Mouse (Mus musculus): ENCODE measurements around the gene Krtap24-1. TPM values are rescaled to one million over a fixed set of nuclear protein-coding genes. Genes with fewer than 3 reads are reported as not detected.

Gene Krtap24-1
- polyA plus RNA-seq (2012; rRNA removed) (not detected in 2 replicates), polyA plus RNA-seq (2014; fragmentation: Nextera tagmentation; extraction: Ambion mirVana) (not detected in 2 replicates)

GRCm38 (mm10) chr16:88611922-88612321 lies at the start of gene Krtap24-1:
Krtap24-1 (minus strand) TSS chr16:88612279.
- Histone ChIP-seq H3K4me2 (replicated peaks; ENCODE audit: low read depth, low read length, severe bottlenecking) (no peak within 1 kb of the TSS), H3K27me3 (ENCODE audit: control insufficient read depth, insufficient read depth, low read length) (no peaks in the 10 kb centered on the region), H3K4me3 (replicated peaks; ENCODE audit: low read length) (no peak within 1 kb of the TSS), H3K9me3 (ENCODE audit: control insufficient read depth, low read length) (no peaks in the 10 kb centered on the region), H3K9ac (ENCODE audit: low read depth, low read length, severe bottlenecking) (no peak within 1 kb of the TSS), H3K36me3 (ENCODE audit: control insufficient read depth, insufficient read depth, low read length) (no peaks in the 10 kb centered on the region), H3K27ac (replicated peaks; ENCODE audit: low read depth, low read length) (no peak within 1 kb of the TSS), H3K4me1 (ENCODE audit: control insufficient read depth, insufficient read depth, low read length) (no peaks in the 10 kb centered on the region)
- DNase-seq (ENCODE audit: low spot score) (no peak), ATAC-seq (ENCODE audit: low FRiP score, low read depth) (no peak)
- 88% methylated on average over 8 of the region's 8 CpGs for WGBS
- TF ChIP-seq POLR2A (IDR thresholded peaks at IDR 0.05; ENCODE audit: borderline replicate concordance, extremely low read depth, insufficient read depth, insufficient read length) = no peak

GRCm38 (mm10) chr16:88657426-88657825 lies 45.3 kb upstream of the Krtap24-1 start:
- no peak for TF ChIP-seq POLR2A (IDR thresholded peaks at IDR 0.05; ENCODE audit: borderline replicate concordance, extremely low read depth, insufficient read depth, insufficient read length)
- H3K9ac ChIP-seq (ENCODE audit: low read depth, low read length, severe bottlenecking) = no peak overlapping the region
- 63% methylated on average over 1 of the region's 1 CpGs for WGBS
- ATAC-seq (ENCODE audit: low FRiP score, low read depth) = no peak
- H3K4me3 ChIP-seq (replicated peaks; ENCODE audit: low read length) = no peak overlapping the region
- H3K27ac ChIP-seq (replicated peaks; ENCODE audit: low read depth, low read length) = no peak overlapping the region
- no peaks in the 10 kb centered on the region for H3K9me3 ChIP-seq (ENCODE audit: control insufficient read depth, low read length)
- no peak overlapping the region for H3K4me2 ChIP-seq (replicated peaks; ENCODE audit: low read depth, low read length, severe bottlenecking)
- no peak for DNase-seq (ENCODE audit: low spot score)
- H3K4me1 ChIP-seq (ENCODE audit: control insufficient read depth, insufficient read depth, low read length) = no peaks in the 10 kb centered on the region
- H3K27me3 ChIP-seq (ENCODE audit: control insufficient read depth, insufficient read depth, low read length) = no peaks in the 10 kb centered on the region
- no peaks in the 10 kb centered on the region for H3K36me3 ChIP-seq (ENCODE audit: control insufficient read depth, insufficient read depth, low read length)

GRCm38 (mm10) chr16:88651952-88652351 lies 39.9 kb upstream of the Krtap24-1 start:
- no peak for TF ChIP-seq POLR2A (IDR thresholded peaks at IDR 0.05; ENCODE audit: borderline replicate concordance, extremely low read depth, insufficient read depth, insufficient read length)
- H3K27ac ChIP-seq (replicated peaks; ENCODE audit: low read depth, low read length) = no peak overlapping the region
- no peaks in the 10 kb centered on the region for H3K4me1 ChIP-seq (ENCODE audit: control insufficient read depth, insufficient read depth, low read length)
- ATAC-seq (ENCODE audit: low FRiP score, low read depth) = no peak
- H3K9me3 ChIP-seq (ENCODE audit: control insufficient read depth, low read length) = no peaks in the 10 kb centered on the region
- no peaks in the 10 kb centered on the region for H3K27me3 ChIP-seq (ENCODE audit: control insufficient read depth, insufficient read depth, low read length)
- WGBS = 67% methylated on average over 2 of the region's 2 CpGs
- no peak overlapping the region for H3K4me2 ChIP-seq (replicated peaks; ENCODE audit: low read depth, low read length, severe bottlenecking)
- no peaks in the 10 kb centered on the region for H3K36me3 ChIP-seq (ENCODE audit: control insufficient read depth, insufficient read depth, low read length)
- no peak overlapping the region for H3K4me3 ChIP-seq (replicated peaks; ENCODE audit: low read length)
- no peak for DNase-seq (ENCODE audit: low spot score)
- H3K9ac ChIP-seq (ENCODE audit: low read depth, low read length, severe bottlenecking) = no peak overlapping the region

- DNase-seq (ENCODE audit: low spot score) = no peak
- WGBS = 52% methylated on average over 1 of the region's 1 CpGs
Observed at GRCm38 (mm10) chr16:88651082-88651481, 39.0 kb upstream of the Krtap24-1 start.

GRCm38 (mm10) chr16:88647358-88647846 lies 35.3 kb upstream of the Krtap24-1 start, which contains the start of gene Krtap26-1:
Krtap26-1 (minus strand) TSS chr16:88647796.
- Histone ChIP-seq H3K27me3 (ENCODE audit: control insufficient read depth, insufficient read depth, low read length) (no peaks in the 10 kb centered on the region), H3K36me3 (ENCODE audit: control insufficient read depth, insufficient read depth, low read length) (no peaks in the 10 kb centered on the region)

More at GRCm38 (mm10) chr16:88651082-88651481, 39.0 kb upstream of the Krtap24-1 start:
- Histone ChIP-seq H3K4me1 (ENCODE audit: control insufficient read depth, insufficient read depth, low read length) (no peaks in the 10 kb centered on the region), H3K9ac (ENCODE audit: low read depth, low read length, severe bottlenecking) (no peak overlapping the region), H3K4me3 (replicated peaks; ENCODE audit: low read length) (no peak overlapping the region), H3K27ac (replicated peaks; ENCODE audit: low read depth, low read length) (no peak overlapping the region), H3K27me3 (ENCODE audit: control insufficient read depth, insufficient read depth, low read length) (no peaks in the 10 kb centered on the region), H3K4me2 (replicated peaks; ENCODE audit: low read depth, low read length, severe bottlenecking) (no peak overlapping the region), H3K9me3 (ENCODE audit: control insufficient read depth, low read length) (no peaks in the 10 kb centered on the region), H3K36me3 (ENCODE audit: control insufficient read depth, insufficient read depth, low read length) (no peaks in the 10 kb centered on the region)
- TF ChIP-seq POLR2A (IDR thresholded peaks at IDR 0.05; ENCODE audit: borderline replicate concordance, extremely low read depth, insufficient read depth, insufficient read length) = no peak
- no peak for ATAC-seq (ENCODE audit: low FRiP score, low read depth)

More at GRCm38 (mm10) chr16:88647358-88647846, 35.3 kb upstream of the Krtap24-1 start, which contains the start of gene Krtap26-1:
- TF ChIP-seq POLR2A (IDR thresholded peaks at IDR 0.05; ENCODE audit: borderline replicate concordance, extremely low read depth, insufficient read depth, insufficient read length) = no peak
- H3K27ac ChIP-seq (replicated peaks; ENCODE audit: low read depth, low read length) = no peak within 1 kb of the TSS
- H3K9me3 ChIP-seq (ENCODE audit: control insufficient read depth, low read length) = no peaks in the 10 kb centered on the region
- no peak within 1 kb of the TSS for H3K9ac ChIP-seq (ENCODE audit: low read depth, low read length, severe bottlenecking)
- no peak within 1 kb of the TSS for H3K4me2 ChIP-seq (replicated peaks; ENCODE audit: low read depth, low read length, severe bottlenecking)
- H3K4me3 ChIP-seq (replicated peaks; ENCODE audit: low read length) = no peak within 1 kb of the TSS
- ATAC-seq (ENCODE audit: low FRiP score, low read depth) = no peak
- 86% methylated on average over 10 of the region's 10 CpGs for WGBS
- DNase-seq (ENCODE audit: low spot score) = no peak
- H3K4me1 ChIP-seq (ENCODE audit: control insufficient read depth, insufficient read depth, low read length) = no peaks in the 10 kb centered on the region

Measured in limb, embryonic 14.5 days (tissue).